Mouse (Mus musculus): Measurements from ENCODE around the gene Dync1i1. TPM values are rescaled to one million over a fixed set of nuclear protein-coding genes. Genes with fewer than 3 reads are reported as not detected.

Gene Dync1i1
- polyA plus RNA-seq, 1 experiment from 2014 or later = 1.9 TPM

GRCm38 (mm10) chr6:5831233-5831632, 105.8 kb downstream of the Dync1i1 start:
- H3K27ac ChIP-seq = no peak overlapping the region
- 73% methylated on average over 3 of the region's 3 CpGs for WGBS
- no peak overlapping the region for H3K4me3 ChIP-seq
- no peaks in the 10 kb centered on the region for H3K4me1 ChIP-seq
- no peaks in the 10 kb centered on the region for H3K27me3 ChIP-seq (ENCODE audit: insufficient read depth, poor library complexity, severe bottlenecking)
- no peaks in the 10 kb centered on the region for H3K36me3 ChIP-seq
- H3K9me3 ChIP-seq = no peaks in the 10 kb centered on the region
- DNase-seq (ENCODE audit: low spot score) = peak; percentile 33

- Histone ChIP-seq H3K4me3 (no peak overlapping the region), H3K27ac (no peak overlapping the region), H3K36me3 (no peaks in the 10 kb centered on the region), H3K9me3 (no peaks in the 10 kb centered on the region), H3K27me3 (ENCODE audit: insufficient read depth, poor library complexity, severe bottlenecking) (no peaks in the 10 kb centered on the region), H3K4me1 (no peaks in the 10 kb centered on the region)
- no peak for DNase-seq (ENCODE audit: low spot score)
- 83% methylated on average over 2 of the region's 2 CpGs for WGBS
These were observed 107.4 kb downstream of the Dync1i1 start for GRCm38 (mm10) chr6:5832838-5833237.

- H3K4me3 ChIP-seq = no peak overlapping the region
- WGBS = 70% methylated on average over 5 of the region's 5 CpGs
- no peak for DNase-seq (ENCODE audit: low spot score)
- H3K4me1 ChIP-seq = no peaks in the 10 kb centered on the region
- H3K27ac ChIP-seq = no peak overlapping the region
- H3K36me3 ChIP-seq = no peaks in the 10 kb centered on the region
- H3K27me3 ChIP-seq (ENCODE audit: insufficient read depth, poor library complexity, severe bottlenecking) = no peaks in the 10 kb centered on the region
- H3K9me3 ChIP-seq = no peaks in the 10 kb centered on the region
These were observed 117.0 kb downstream of the Dync1i1 start for GRCm38 (mm10) chr6:5842466-5842865.

GRCm38 (mm10) chr6:5846154-5846553, 120.7 kb downstream of the Dync1i1 start:
- WGBS = 89% methylated on average over 5 of the region's 5 CpGs
- Histone ChIP-seq H3K36me3 (no peaks in the 10 kb centered on the region), H3K9me3 (no peaks in the 10 kb centered on the region), H3K4me3 (no peak overlapping the region), H3K4me1 (no peaks in the 10 kb centered on the region), H3K27me3 (ENCODE audit: insufficient read depth, poor library complexity, severe bottlenecking) (no peaks in the 10 kb centered on the region), H3K27ac (no peak overlapping the region)
- peak; percentile 60 for DNase-seq (ENCODE audit: low spot score)

- no peaks in the 10 kb centered on the region for H3K36me3 ChIP-seq
- peak; percentile 52 for DNase-seq (ENCODE audit: low spot score)
These were observed 128.8 kb downstream of the Dync1i1 start for GRCm38 (mm10) chr6:5854048-5854836.

GRCm38 (mm10) chr6:5855526-5855925, 130.1 kb downstream of the Dync1i1 start:
- peak; percentile 20 for DNase-seq (ENCODE audit: low spot score)
- Histone ChIP-seq H3K27me3 (ENCODE audit: insufficient read depth, poor library complexity, severe bottlenecking) (peaks cover 4% of the 10 kb centered on the region; the same call in 1 of the 2 replicates), H3K27ac (no peak overlapping the region), H3K4me1 (peaks cover 9% of the 10 kb centered on the region), H3K4me3 (no peak overlapping the region), H3K36me3 (no peaks in the 10 kb centered on the region), H3K9me3 (no peaks in the 10 kb centered on the region)
- WGBS = 52% methylated on average over 6 of the region's 6 CpGs

More at GRCm38 (mm10) chr6:5854048-5854836, 128.8 kb downstream of the Dync1i1 start:
- 85% methylated on average over 12 of the region's 12 CpGs for WGBS
- H3K4me1 ChIP-seq = peaks cover 2% of the 10 kb centered on the region; the same call in 1 of the 2 replicates
- H3K27me3 ChIP-seq (ENCODE audit: insufficient read depth, poor library complexity, severe bottlenecking) = no peaks in the 10 kb centered on the region
- no peak overlapping the region for H3K27ac ChIP-seq
- H3K4me3 ChIP-seq = no peak overlapping the region
- H3K9me3 ChIP-seq = no peaks in the 10 kb centered on the region

GRCm38 (mm10) chr6:5858371-5858770, 132.9 kb downstream of the Dync1i1 start:
- peaks cover 9% of the 10 kb centered on the region for H3K4me1 ChIP-seq
- 14% methylated on average over 12 of the region's 12 CpGs for WGBS
- no peak overlapping the region for H3K27ac ChIP-seq
- H3K9me3 ChIP-seq = no peaks in the 10 kb centered on the region
- no peaks in the 10 kb centered on the region for H3K36me3 ChIP-seq
- DNase-seq (ENCODE audit: low spot score) = no peak
- H3K4me3 ChIP-seq = no peak overlapping the region
- peaks cover 4% of the 10 kb centered on the region; the same call in 1 of the 2 replicates for H3K27me3 ChIP-seq (ENCODE audit: insufficient read depth, poor library complexity, severe bottlenecking)

GRCm38 (mm10) chr6:5858901-5859598, 133.6 kb downstream of the Dync1i1 start:
- H3K4me1 ChIP-seq = peaks cover 9% of the 10 kb centered on the region
- 65% methylated on average over 20 of the region's 20 CpGs for WGBS
- H3K4me3 ChIP-seq = no peak overlapping the region
- no peaks in the 10 kb centered on the region for H3K36me3 ChIP-seq
- no peaks in the 10 kb centered on the region for H3K9me3 ChIP-seq
- DNase-seq (ENCODE audit: low spot score) = no peak
- H3K27me3 ChIP-seq (ENCODE audit: insufficient read depth, poor library complexity, severe bottlenecking) = peaks cover 4% of the 10 kb centered on the region; the same call in 1 of the 2 replicates
- H3K27ac ChIP-seq = no peak overlapping the region

- H3K4me1 ChIP-seq = peaks cover 9% of the 10 kb centered on the region
- H3K4me3 ChIP-seq = no peak overlapping the region
- DNase-seq (ENCODE audit: low spot score) = no peak
- no peaks in the 10 kb centered on the region for H3K9me3 ChIP-seq
- WGBS = 66% methylated on average over 8 of the region's 8 CpGs
- H3K27me3 ChIP-seq (ENCODE audit: insufficient read depth, poor library complexity, severe bottlenecking) = peaks cover 4% of the 10 kb centered on the region; the same call in 1 of the 2 replicates
- no peaks in the 10 kb centered on the region for H3K36me3 ChIP-seq
- H3K27ac ChIP-seq = no peak overlapping the region
These were observed 134.2 kb downstream of the Dync1i1 start for GRCm38 (mm10) chr6:5859630-5860029.

GRCm38 (mm10) chr6:5866091-5866490, 140.7 kb downstream of the Dync1i1 start:
- H3K4me1 ChIP-seq = peaks cover 1% of the 10 kb centered on the region
- H3K27ac ChIP-seq = no peak overlapping the region
- no peaks in the 10 kb centered on the region; the same call in 1 of the 2 replicates for H3K27me3 ChIP-seq (ENCODE audit: insufficient read depth, poor library complexity, severe bottlenecking)
- no peak overlapping the region for H3K4me3 ChIP-seq
- DNase-seq (ENCODE audit: low spot score) = no peak
- no peaks in the 10 kb centered on the region for H3K36me3 ChIP-seq
- H3K9me3 ChIP-seq = no peaks in the 10 kb centered on the region
- 83% methylated on average over 5 of the region's 5 CpGs for WGBS

- no peak for DNase-seq (ENCODE audit: low spot score)
- WGBS = 94% methylated on average over 4 of the region's 4 CpGs
- Histone ChIP-seq H3K36me3 (no peaks in the 10 kb centered on the region), H3K27ac (no peak overlapping the region), H3K27me3 (ENCODE audit: insufficient read depth, poor library complexity, severe bottlenecking) (no peaks in the 10 kb centered on the region), H3K4me3 (no peak overlapping the region), H3K9me3 (no peaks in the 10 kb centered on the region), H3K4me1 (peaks cover 10% of the 10 kb centered on the region)
These were observed 141.8 kb downstream of the Dync1i1 start for GRCm38 (mm10) chr6:5867221-5867620.

GRCm38 (mm10) chr6:5871060-5871459, 145.6 kb downstream of the Dync1i1 start:
- Histone ChIP-seq H3K27me3 (ENCODE audit: insufficient read depth, poor library complexity, severe bottlenecking) (no peaks in the 10 kb centered on the region), H3K4me3 (no peak overlapping the region), H3K27ac (no peak overlapping the region; the same call in 1 of the 2 replicates), H3K9me3 (no peaks in the 10 kb centered on the region), H3K4me1 (peaks cover 13% of the 10 kb centered on the region), H3K36me3 (no peaks in the 10 kb centered on the region)
- DNase-seq (ENCODE audit: low spot score) = no peak
- WGBS = 36% methylated on average over 5 of the region's 5 CpGs
